Mouse (Mus musculus) megakaryocyte, embryonic 14.5 days (primary cell): ENCODE results near the gene Xylt1.

Experiments used
- FLI1 ChIP-seq: IDR thresholded peaks from 2 replicates; pipeline ENCODE4 v1.6.1; 2012; ENCODE audit warnings: low read length, inconsistent platforms, mixed read lengths
- GATA1 ChIP-seq: IDR thresholded peaks from 3 replicates; pipeline ENCODE4 v1.6.1; 2012; ENCODE audit warnings: mixed read lengths, low read length, inconsistent platforms, borderline replicate concordance

GRCm38 (mm10) chr7:117377138-117377537 lies 3.6 kb upstream of the Xylt1 start:
- TF ChIP-seq GATA1 (no peak), FLI1 (no peak)
